Mouse (Mus musculus): ENCODE measurements around the gene Gnptg.

Gnptg gene

GRCm38 (mm10) chr17:25239695-25240636 is at the start of gene Gnptg, which contains the start of gene Tsr3:
Gene Gnptg (minus strand): TSS chr17:25240124.
Gene Tsr3 (plus strand): TSS chr17:25240170.
- peak; percentile 86 for DNase-seq

- peak; percentile 55 for DNase-seq
Measured at GRCm38 (mm10) chr17:25288842-25289241, 48.9 kb upstream of the Gnptg start.

DNA sequence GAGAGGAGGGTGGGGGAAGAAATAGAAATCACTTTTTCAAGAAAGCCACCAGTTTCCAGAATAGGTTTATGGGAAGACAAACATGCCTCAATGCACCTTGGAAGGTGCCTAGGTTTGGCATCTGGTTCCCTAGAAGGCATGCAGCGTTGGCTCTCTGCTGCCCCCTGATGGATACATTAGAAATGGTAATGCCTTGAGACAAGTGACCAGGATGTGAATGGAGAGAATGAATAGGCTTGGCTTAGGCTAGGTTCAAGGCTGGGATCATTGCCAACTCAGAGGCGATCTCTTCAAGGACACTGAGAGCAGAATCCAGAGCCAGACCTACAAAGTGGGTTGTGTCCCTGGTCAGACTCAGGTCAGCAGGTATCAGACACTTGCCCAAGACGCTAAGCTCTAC is 45.1 kb upstream of the Gnptg start:
- peak; percentile 77 for DNase-seq

GRCm38 (mm10) chr17:25282133-25282532 is 42.2 kb upstream of the Gnptg start:
- DNase-seq, result peak; percentile 72

DNA sequence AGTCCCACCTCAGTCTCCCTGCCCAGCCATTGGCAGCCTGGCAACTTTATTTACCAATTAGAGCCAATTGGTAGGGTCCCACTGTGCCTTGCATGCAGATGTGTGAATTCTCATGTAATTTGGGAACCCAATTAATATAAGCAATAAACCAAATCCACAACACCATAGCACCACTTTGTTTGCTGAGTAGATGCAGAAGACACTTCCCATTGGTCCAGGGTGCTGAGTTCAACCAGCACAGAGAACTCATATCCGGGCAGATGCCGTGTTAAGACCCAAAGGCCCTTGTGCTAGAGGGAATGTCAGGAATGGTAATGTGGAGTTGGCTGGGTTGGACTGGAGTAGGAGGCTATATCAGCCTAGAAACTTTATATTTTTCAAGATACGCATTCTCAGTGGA is 35.9 kb upstream of the Gnptg start:
- no peak for DNase-seq

DNA sequence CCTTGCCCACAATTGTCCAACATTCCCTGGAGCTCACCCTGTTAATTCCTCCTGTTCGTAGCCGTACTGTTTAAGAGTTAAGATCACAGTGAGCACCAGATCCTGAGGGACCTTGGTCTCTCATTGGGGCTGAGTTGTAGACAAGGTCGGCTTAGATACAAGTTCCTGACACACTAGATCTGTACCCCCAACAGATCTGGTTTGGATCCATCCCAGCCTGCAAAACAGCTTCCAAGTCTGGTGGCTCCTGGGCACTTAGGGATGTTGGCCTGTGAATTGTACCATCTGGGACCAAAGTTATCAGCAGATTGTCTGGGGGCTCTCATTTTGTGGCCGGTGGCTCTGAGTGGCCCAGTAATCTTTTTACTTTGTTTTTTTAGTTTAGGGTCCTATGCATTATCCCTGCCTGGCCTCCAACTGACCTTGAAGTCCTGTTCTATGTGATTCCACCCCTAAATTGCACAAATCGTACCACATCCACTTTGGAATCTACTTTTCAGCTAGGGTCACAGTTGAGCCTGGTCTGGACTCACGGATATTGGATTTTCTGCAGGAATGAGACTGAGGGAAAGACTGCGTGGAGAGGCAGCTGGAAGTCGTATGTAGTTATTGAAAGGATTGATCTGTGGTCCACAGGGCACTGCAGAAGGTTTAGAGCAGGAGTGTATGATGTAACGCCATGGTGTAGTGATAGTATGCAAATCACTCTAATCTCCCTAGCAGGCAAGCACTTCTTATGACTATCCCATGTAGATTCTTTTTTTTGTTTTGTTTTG is 34.8 kb upstream of the Gnptg start, which contains the start of gene Ube2i:
TSS of gene Ube2i (minus strand) at position 52 of the 776 bp plus-strand sequence.
- DNase-seq, result no peak

- DNase-seq, result peak; percentile 90
Measured at GRCm38 (mm10) chr17:25273706-25274501, 34.0 kb upstream of the Gnptg start.

DNA sequence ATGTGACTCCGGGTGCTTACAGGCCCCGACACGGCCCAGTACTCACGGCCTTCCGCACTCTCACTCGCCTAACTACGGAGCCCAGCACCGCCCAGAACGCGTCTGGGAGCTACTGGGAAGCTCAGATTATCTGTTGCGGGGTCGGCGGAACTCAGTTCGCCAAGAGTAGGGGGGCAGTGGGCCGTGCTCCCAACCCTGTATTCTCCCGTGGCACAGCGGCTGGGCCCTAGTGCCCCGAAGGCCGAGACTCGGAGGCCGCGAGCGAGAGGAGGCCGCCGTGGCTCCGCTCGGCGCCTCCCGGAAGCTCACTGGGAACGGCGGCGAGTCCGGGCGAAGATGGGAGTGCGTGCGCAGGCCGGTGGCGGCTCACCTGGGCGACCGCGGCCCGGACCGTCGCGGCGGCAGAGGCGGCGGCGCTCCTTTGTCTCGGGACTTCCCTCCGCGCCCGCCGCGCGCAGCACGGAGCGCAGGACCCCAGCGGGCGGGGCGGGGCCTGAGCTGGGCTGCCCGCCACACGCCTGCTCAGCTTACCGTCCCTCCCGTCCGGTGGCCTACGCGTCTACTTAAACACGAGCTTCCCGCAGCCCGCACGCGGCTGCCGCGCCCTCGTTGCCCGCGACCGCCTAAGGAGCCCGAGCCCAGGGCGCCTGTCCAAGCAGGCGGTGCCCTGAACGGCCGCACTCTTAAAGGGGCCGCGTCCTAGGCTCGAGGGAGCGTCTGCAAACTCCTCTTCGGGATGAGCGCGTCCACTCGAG is 33.2 kb upstream of the Gnptg start:
- peak; percentile 89 for DNase-seq

DNA sequence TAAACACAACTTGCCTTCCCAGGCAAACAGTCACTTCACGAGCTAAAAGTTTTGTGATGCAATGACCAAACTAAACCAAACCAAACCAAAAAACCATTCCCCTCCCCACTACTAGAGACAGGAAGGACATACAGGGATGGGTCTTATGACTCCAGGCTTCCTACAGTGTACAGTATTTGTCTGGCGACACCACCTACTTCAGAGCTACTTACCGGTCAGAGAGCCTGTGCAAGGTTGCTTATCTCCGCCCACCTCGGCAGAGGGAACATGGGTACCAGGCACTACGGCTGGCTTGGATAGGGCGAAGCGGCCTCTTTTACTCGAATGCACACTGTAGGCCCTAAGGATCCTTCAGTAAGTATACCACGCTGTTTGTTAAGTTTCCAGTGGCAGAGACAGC is 32.4 kb upstream of the Gnptg start:
- DNase-seq, result peak; percentile 77

DNA sequence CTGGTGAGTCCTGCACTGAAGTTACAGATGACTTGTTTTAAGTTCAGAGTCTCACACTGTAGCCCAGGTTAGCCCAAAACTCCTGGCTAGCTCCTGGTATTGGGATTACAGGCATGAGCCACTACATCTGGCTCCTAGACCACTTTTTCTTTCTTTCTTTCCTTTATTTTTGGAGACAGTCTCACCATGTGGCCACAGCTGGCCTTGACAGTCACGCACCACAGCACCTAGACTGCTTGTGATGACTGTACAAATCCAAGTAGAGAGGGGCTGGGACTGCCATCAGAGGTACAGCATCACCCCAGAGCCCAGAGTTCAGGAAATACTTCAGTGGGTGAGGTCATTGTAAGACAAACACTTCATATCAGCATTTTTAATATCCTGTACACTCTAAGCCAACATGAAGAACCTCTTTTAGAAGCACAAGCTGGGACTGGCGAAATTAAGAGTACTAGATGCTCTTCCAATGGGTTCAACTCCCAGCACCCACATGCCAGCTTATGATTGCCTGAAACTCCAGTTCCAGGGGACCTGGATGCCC is 30.9 kb upstream of the Gnptg start:
- no peak for DNase-seq

GRCm38 (mm10) chr17:25264453-25264852 is 24.5 kb upstream of the Gnptg start:
- DNase-seq, result no peak

- DNase-seq, result no peak
Measured at GRCm38 (mm10) chr17:25257804-25258261, 17.9 kb upstream of the Gnptg start.

- no peak for DNase-seq
Measured at GRCm38 (mm10) chr17:25256140-25256754, 16.3 kb upstream of the Gnptg start, which contains the start of gene Baiap3. Gene Baiap3 (minus strand): TSS chr17:25256364.

DNA sequence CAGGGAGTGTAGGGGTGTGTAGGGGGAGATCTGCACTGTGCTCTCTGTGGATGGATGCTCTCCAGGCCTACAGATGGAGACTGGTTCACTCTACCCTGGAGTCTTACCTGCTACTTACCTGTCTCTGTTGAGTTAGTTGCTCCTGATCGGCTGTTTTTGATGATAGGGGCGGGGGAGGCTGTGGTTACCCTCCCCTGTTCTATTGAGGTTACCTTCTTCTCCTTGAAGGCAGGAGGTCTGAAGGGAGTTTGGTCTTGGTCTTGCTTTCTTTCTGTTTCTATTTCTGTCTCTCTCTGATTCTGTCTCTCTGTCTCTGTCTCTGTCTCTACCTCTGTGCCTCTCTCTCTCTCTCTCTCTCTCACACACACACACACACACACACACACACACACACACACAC is 15.2 kb upstream of the Gnptg start:
- no peak for DNase-seq

DNA sequence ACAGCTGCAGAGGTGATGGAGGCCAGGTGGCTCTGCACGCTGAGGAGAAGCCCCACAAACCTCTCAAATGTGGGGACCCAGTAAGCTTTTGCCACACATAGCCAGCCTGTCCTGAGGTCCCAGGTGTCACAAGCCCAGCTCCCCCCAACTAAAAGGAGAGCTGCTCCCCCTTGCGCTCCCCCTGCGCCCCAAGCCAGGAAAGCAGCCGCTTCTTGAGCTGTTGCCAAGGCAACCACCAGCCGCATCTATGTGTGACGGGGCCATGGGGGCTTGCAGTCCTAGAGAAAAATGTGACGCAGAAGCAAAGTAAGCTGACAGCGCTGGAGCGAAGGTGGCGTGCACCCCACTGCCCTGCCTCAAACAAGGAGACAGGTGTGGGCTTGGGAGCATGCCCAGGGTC is 13.8 kb upstream of the Gnptg start:
- DNase-seq, result no peak

DNA sequence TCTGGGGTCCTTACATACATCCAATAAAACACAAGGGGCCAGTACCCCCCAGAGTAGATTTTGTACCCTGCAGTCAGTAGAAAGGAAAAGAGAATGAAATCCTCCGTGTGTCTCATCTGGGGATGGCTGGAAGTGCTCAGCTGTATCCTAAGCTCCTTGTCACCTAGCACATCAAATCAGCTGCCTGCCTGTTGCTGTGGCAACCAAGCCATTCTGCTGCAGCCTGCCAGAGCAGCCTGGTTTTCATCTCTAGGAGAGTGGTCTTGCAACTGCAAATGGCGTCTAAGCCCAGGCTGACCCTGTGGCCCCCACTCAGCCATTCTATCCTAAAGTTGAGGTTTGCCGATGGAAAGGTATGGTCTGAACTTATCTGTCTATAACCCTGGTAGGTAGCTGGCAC is 12.7 kb upstream of the Gnptg start:
- DNase-seq, result no peak

GRCm38 (mm10) chr17:25250181-25250835 is 10.4 kb upstream of the Gnptg start:
- DNase-seq, result no peak

DNA sequence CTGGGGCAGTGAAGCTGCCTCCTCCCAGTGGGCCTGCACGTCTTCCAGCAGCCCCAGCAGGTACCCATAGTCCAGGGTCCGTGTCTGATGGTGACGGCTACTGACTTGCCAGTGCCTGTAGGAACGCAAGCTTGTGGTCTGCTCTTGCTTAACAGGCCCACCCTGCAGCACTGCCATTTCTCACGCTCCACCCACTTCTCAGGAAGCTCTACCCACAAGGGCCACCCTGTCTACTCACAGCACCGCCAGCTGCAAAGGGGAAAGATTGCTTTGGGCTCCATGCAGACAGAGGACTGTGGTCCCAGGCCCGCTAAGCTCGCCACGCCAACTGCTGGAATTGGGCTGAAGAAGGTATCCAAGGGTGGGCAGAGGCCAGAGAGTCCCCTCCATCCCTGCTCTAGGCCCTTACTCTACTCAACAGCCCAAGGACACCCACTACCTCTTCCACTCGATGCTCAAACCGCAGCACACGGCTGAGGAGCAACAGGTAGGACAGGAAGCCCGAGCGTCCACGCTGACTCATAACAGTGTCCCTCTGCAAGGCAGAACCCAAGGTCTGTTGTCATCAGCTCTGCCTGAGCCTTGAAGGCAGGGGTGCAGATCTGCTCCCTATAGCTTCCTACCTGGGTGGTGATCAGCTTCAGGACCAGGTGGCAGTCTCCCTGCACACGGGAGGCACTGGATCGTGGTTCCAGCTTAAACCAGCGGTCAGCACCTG is 8.3 kb upstream of the Gnptg start:
- DNase-seq, result no peak

DNA sequence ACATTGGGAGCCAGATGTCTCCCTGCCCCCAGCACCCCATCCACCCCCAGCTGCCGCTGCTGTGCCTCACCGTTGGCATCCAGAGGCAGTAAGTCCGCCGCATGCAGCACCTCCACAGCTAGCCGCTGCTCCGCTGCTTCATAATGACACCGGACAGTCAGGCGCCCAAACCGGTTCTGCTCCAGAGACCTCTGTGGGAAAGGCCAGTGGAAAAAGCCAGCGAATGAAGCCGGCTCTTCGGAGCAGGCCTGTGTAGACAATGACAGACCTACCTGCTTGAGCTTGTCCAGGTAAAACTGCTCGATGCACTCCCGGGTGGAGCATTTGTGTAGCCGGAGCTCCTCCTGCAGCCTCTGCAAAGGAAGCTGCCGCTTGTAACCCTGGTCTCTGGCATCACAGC is 4.3 kb upstream of the Gnptg start:
- no peak for DNase-seq
